Mouse (Mus musculus) midbrain, embryonic 11.5 days (tissue): ENCODE measurements at regions not wholly inside any gene's neighbourhood (a gene's known extent, or its start where the extent isn't known, plus 50 kb on each side); places are given as distances from the start of the nearest gene placed in this dataset.

Source experiments
- ATAC-seq: fragments of 200-750 bp; cut with Nextera tagmentation; 2 replicates; pipeline ENCODE4 v1.8.0; 2017; ENCODE audit warnings: moderate TSS enrichment, moderate library complexity; ENCODE audit not compliant: low FRiP score
- DNase-seq: peaks from one replicate; pipeline ENCODE4 v3.0.0; 2015; ENCODE audit warnings: low spot score; ENCODE audit errors: missing footprints
- H3K27ac ChIP-seq: fragments of 300-500 bp; sonication (generic); 2 replicates; pipeline ENCODE4 v1.5.1; 2014; ENCODE audit warnings: low read depth, low read length
- H3K27me3 ChIP-seq: fragments of 300-500 bp; sonication (generic); 2 replicates; pipeline ENCODE4 v1.6.1; 2014; ENCODE audit warnings: mild to moderate bottlenecking, low read length, moderate library complexity, mixed read lengths; ENCODE audit not compliant: control insufficient read depth, insufficient read depth
- H3K36me3 ChIP-seq: fragments of 300-500 bp; sonication (generic); 2 replicates; pipeline ENCODE4 v1.6.1; 2014; ENCODE audit warnings: mild to moderate bottlenecking, low read length, moderate library complexity, mixed read lengths; ENCODE audit not compliant: control insufficient read depth, insufficient read depth
- H3K4me1 ChIP-seq: fragments of 300-500 bp; sonication (generic); 2 replicates; pipeline ENCODE4 v1.6.1; 2014; ENCODE audit warnings: low read length; ENCODE audit not compliant: control insufficient read depth, insufficient read depth
- H3K4me2 ChIP-seq: fragments of 300-500 bp; sonication (generic); 2 replicates; pipeline ENCODE4 v1.6.1; 2014; ENCODE audit warnings: mild to moderate bottlenecking, moderate library complexity
- H3K4me3 ChIP-seq: fragments of 300-500 bp; sonication (generic); 2 replicates; pipeline ENCODE4 v1.5.1; 2014; ENCODE audit warnings: low read depth, low read length
- H3K9ac ChIP-seq: fragments of 300-500 bp; sonication (generic); 2 replicates; pipeline ENCODE4 v1.6.1; 2014; ENCODE audit warnings: low read length
- H3K9me3 ChIP-seq: fragments of 300-500 bp; sonication (generic); 2 replicates; pipeline ENCODE4 v1.6.1; 2016; ENCODE audit warnings: low read length; ENCODE audit not compliant: control insufficient read depth
- WGBS: fragments of 180-500 bp; shearing (Covaris S2); extraction: QIAGEN DNeasy Blood & Tissue Kit; methylation state at CpG from one replicate; pipeline ENCODE4 v1.1.7; 2014; 5-methylcytosine and 5-hydroxymethylcytosine counted together

- Histone ChIP-seq H3K27me3 (no peaks in the 10 kb centered on the region; the same call in 1 of the 2 replicates), H3K4me3 (no peak overlapping the region), H3K4me1 (peaks cover 8% of the 10 kb centered on the region; the same call in 1 of the 2 replicates), H3K9ac (no peak overlapping the region), H3K36me3 (no peaks in the 10 kb centered on the region), H3K27ac (no peak overlapping the region), H3K4me2 (no peak overlapping the region), H3K9me3 (no peaks in the 10 kb centered on the region)
- 44% methylated on average over 4 of the region's 4 CpGs for WGBS
- ATAC-seq (no peak; the same call in 1 of the 2 replicates), DNase-seq (peak; percentile 85)
These were observed 129.7 kb downstream of the Tfap2a start for GRCm38 (mm10) chr13:40608526-40608925.

GRCm38 (mm10) chr13:40606405-40607271 lies 131.5 kb downstream of the Tfap2a start:
- WGBS: 51% methylated on average over 25 of the region's 25 CpGs
- Histone ChIP-seq H3K4me2 (peak overlapping the region; percentile 28), H3K27me3 (no peaks in the 10 kb centered on the region; the same call in 1 of the 2 replicates), H3K27ac (no peak overlapping the region), H3K36me3 (no peaks in the 10 kb centered on the region), H3K4me1 (peaks cover 8% of the 10 kb centered on the region; the same call in 1 of the 2 replicates), H3K4me3 (no peak overlapping the region; the same call in 1 of the 2 replicates), H3K9me3 (no peaks in the 10 kb centered on the region), H3K9ac (peak overlapping the region; percentile 32)
- DNase-seq (peak; percentile 90), ATAC-seq (peak; percentile 59; the same call in 1 of the 2 replicates)

- peak overlapping the region; percentile 32; the same call in 1 of the 2 replicates for H3K9ac ChIP-seq
- peak; percentile 81 for DNase-seq
- H3K4me2 ChIP-seq: peak overlapping the region; percentile 28
- no peaks in the 10 kb centered on the region; the same call in 1 of the 2 replicates for H3K27me3 ChIP-seq
- no peak overlapping the region for H3K27ac ChIP-seq
- no peaks in the 10 kb centered on the region for H3K36me3 ChIP-seq
- H3K4me1 ChIP-seq: peaks cover 8% of the 10 kb centered on the region; the same call in 1 of the 2 replicates
- H3K9me3 ChIP-seq: no peaks in the 10 kb centered on the region
- WGBS: 61% methylated on average over 16 of the region's 16 CpGs
- no peak; the same call in 1 of the 2 replicates for ATAC-seq
- H3K4me3 ChIP-seq: no peak overlapping the region
These were observed 132.3 kb downstream of the Tfap2a start for GRCm38 (mm10) chr13:40605686-40606404.

- Histone ChIP-seq H3K27ac (no peak overlapping the region), H3K9ac (no peak overlapping the region), H3K9me3 (no peaks in the 10 kb centered on the region), H3K27me3 (no peaks in the 10 kb centered on the region), H3K4me1 (no peaks in the 10 kb centered on the region), H3K36me3 (no peaks in the 10 kb centered on the region), H3K4me3 (no peak overlapping the region), H3K4me2 (no peak overlapping the region)
- ATAC-seq: no peak
- 78% methylated on average over 12 of the region's 12 CpGs for WGBS
- DNase-seq: no peak
These were observed 163.0 kb downstream of the Tfap2a start for GRCm38 (mm10) chr13:40574981-40575745.

DNA sequence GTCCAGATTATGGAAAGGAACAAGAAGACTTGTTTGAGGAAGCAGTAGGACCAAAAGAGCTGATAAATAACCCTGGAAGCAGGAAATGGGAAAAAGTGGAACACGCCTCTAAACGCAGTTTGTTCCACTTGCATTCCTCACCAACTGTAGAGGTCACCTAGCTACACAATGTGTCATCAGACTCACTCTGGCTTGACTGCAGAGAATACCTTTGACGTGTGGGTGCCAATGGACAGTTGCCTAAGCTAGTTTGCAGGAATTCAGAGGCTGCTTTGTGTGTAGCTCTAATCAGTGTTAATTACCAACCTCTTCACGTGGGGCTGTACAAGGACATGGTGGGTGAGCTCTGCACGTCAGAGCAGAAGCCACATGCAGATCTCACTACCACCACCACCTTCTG lies 168.7 kb downstream of the Tfap2a start:
- H3K27me3 ChIP-seq: no peaks in the 10 kb centered on the region
- no peak overlapping the region for H3K4me3 ChIP-seq
- H3K4me1 ChIP-seq: no peaks in the 10 kb centered on the region
- DNase-seq: no peak
- 51% methylated on average over 5 of the region's 5 CpGs for WGBS
- no peak for ATAC-seq
- H3K36me3 ChIP-seq: no peaks in the 10 kb centered on the region
- H3K9me3 ChIP-seq: no peaks in the 10 kb centered on the region
- no peak overlapping the region for H3K4me2 ChIP-seq
- no peak overlapping the region for H3K9ac ChIP-seq
- H3K27ac ChIP-seq: no peak overlapping the region

DNA sequence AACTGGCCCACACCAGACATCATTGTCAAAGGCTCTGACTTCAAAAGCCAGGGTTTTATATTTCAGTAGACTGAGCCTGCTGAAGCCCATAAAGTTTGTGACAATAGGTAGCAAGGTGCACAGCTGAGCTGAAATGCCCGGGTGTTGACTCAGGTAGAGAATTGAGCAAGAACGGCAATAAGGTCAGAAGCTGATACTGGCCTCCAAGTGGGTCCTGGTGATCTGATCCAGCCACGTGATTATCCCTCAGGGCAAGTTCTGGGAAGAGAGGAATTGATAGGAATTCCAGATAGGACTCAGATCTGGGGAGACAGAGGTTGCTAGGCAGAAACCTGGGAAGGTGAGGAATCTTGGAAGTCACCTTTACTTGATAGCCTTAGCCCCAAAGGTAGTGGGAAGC lies 170.4 kb downstream of the Tfap2a start:
- Histone ChIP-seq H3K9me3 (no peaks in the 10 kb centered on the region), H3K9ac (no peak overlapping the region), H3K4me3 (no peak overlapping the region), H3K36me3 (no peaks in the 10 kb centered on the region), H3K4me2 (no peak overlapping the region), H3K27ac (no peak overlapping the region), H3K4me1 (no peaks in the 10 kb centered on the region), H3K27me3 (no peaks in the 10 kb centered on the region)
- no peak for DNase-seq
- 87% methylated on average over 3 of the region's 3 CpGs for WGBS
- no peak for ATAC-seq

- Histone ChIP-seq H3K4me1 (no peaks in the 10 kb centered on the region), H3K27ac (no peak overlapping the region), H3K4me3 (no peak overlapping the region), H3K9ac (no peak overlapping the region), H3K9me3 (no peaks in the 10 kb centered on the region), H3K36me3 (no peaks in the 10 kb centered on the region), H3K27me3 (no peaks in the 10 kb centered on the region), H3K4me2 (no peak overlapping the region)
- ATAC-seq: no peak
- DNase-seq: no peak
These were observed 173.8 kb downstream of the Tfap2a start for GRCm38 (mm10) chr13:40564351-40564750.

GRCm38 (mm10) chr13:40554368-40554767 lies 183.8 kb downstream of the Tfap2a start:
- Histone ChIP-seq H3K4me2 (no peak overlapping the region), H3K27ac (no peak overlapping the region), H3K27me3 (no peaks in the 10 kb centered on the region), H3K9ac (no peak overlapping the region), H3K4me3 (no peak overlapping the region), H3K9me3 (no peaks in the 10 kb centered on the region), H3K4me1 (no peaks in the 10 kb centered on the region), H3K36me3 (no peaks in the 10 kb centered on the region)
- 77% methylated on average over 7 of the region's 7 CpGs for WGBS
- no peak for ATAC-seq
- no peak for DNase-seq
